Comparison of ENCODE assay signal across 8 mouse cellular contexts in genomic region chr9:102716481-102717163, GRCm38 (mm10). TPM values are rescaled to one million over a fixed set of nuclear protein-coding genes. Genes with fewer than 3 reads are reported as not detected.
DNase-seq lines count a peak whose midpoint lies in the region; ATAC-seq and TF ChIP-seq lines count a peak whose summit lies in the region.

Gene Amotl2, plus strand, starts transcription at chr9:102716672.

- no peak for TF ChIP-seq CTCF in lung, postnatal 0 days (IDR thresholded peaks at IDR 0.05)

- intact Hi-C loops in left cerebral cortex, postnatal 25 days (cut with DNase I) = loop anchor here (1.0 to 2.0 kb wide), 2 partner anchors 63 to 148 kb away; no protein-coding TSS in a partner anchor

- H3K36me3 ChIP-seq in lung, postnatal 0 days (ENCODE audit: insufficient read depth, low read length) = peaks cover 15% of the 10 kb centered on the region; the same call in 1 of the 2 replicates
- no peaks in the 10 kb centered on the region; the same call in 1 of the 2 replicates for H3K36me3 ChIP-seq in embryonic facial prominence, embryonic 11.5 days (replicated peaks; ENCODE audit: control insufficient read depth, insufficient read depth, low read depth, low read length)
- peaks cover 18% of the 10 kb centered on the region for H3K36me3 ChIP-seq in heart, embryonic 14.5 days (ENCODE audit: control insufficient read depth, insufficient read depth, low read length)

- H3K4me2 ChIP-seq in lung, postnatal 0 days (replicated peaks; ENCODE audit: low read depth, low read length) = peak within 1 kb of the TSS; percentile 72
- peak within 1 kb of the TSS; percentile 85 for H3K4me2 ChIP-seq in embryonic facial prominence, embryonic 11.5 days (ENCODE audit: low read depth, low read length)
- H3K4me2 ChIP-seq in heart, embryonic 14.5 days (ENCODE audit: low read length) = peak within 1 kb of the TSS; percentile 84

- H3K9me3 ChIP-seq in lung, postnatal 0 days (ENCODE audit: low read length) = no peaks in the 10 kb centered on the region
- no peaks in the 10 kb centered on the region for H3K9me3 ChIP-seq in embryonic facial prominence, embryonic 11.5 days (replicated peaks; ENCODE audit: control insufficient read depth, low read length)
- no peaks in the 10 kb centered on the region for H3K9me3 ChIP-seq in heart, embryonic 14.5 days (ENCODE audit: control insufficient read depth, low read length)

- H3K27me3 ChIP-seq in lung, postnatal 0 days (replicated peaks; ENCODE audit: insufficient read depth, low read length) = no peaks in the 10 kb centered on the region
- H3K27me3 ChIP-seq in embryonic facial prominence, embryonic 11.5 days (ENCODE audit: control insufficient read depth, insufficient read depth, low read length) = no peaks in the 10 kb centered on the region
- no peaks in the 10 kb centered on the region for H3K27me3 ChIP-seq in heart, embryonic 14.5 days (ENCODE audit: control insufficient read depth, insufficient read depth, low read length)

- 9% methylated on average over 21 of the region's 22 CpGs for whole genome bisulfite sequencing in lung, postnatal 0 days
- 1% methylated on average over 22 of the region's 22 CpGs for WGBS in embryonic facial prominence, embryonic 11.5 days
- WGBS in heart, embryonic 14.5 days = 6% methylated on average over 22 of the region's 22 CpGs

- H3K4me3 ChIP-seq in lung, postnatal 0 days (ENCODE audit: low read depth, low read length) = peak within 1 kb of the TSS; percentile 92
- peak within 1 kb of the TSS; percentile 95 for H3K4me3 ChIP-seq in embryonic facial prominence, embryonic 11.5 days (ENCODE audit: low read depth, low read length)
- peak within 1 kb of the TSS; percentile 84 to 97 for H3K4me3 ChIP-seq in heart, embryonic 14.5 days (ENCODE audit: control insufficient read depth in 1 of 2, insufficient read depth in 1 of 2, low read depth in 1 of 2, low read length in 2 of 2)

- TF ChIP-seq EP300 in lung, postnatal 0 days (IDR thresholded peaks at IDR 0.05) = 0 out of 2 replicates have a peak, but pooled peaks have one; percentile 10

- peak within 1 kb of the TSS; percentile 100 for H3K27ac ChIP-seq in lung, postnatal 0 days (ENCODE audit: low read length)
- peak within 1 kb of the TSS; percentile 97 for H3K27ac ChIP-seq in embryonic facial prominence, embryonic 11.5 days (replicated peaks; ENCODE audit: low read depth, low read length)
- peak within 1 kb of the TSS; percentile 97 to 100 for H3K27ac ChIP-seq in heart, embryonic 14.5 days (replicated peaks in 1 of 2; ENCODE audit: control insufficient read depth in 1 of 2, insufficient read depth in 1 of 2, low read depth in 2 of 2, low read length in 2 of 2)

- peaks cover 23% of the 10 kb centered on the region for H3K4me1 ChIP-seq in lung, postnatal 0 days (ENCODE audit: insufficient read depth, low read depth, low read length)
- H3K4me1 ChIP-seq in embryonic facial prominence, embryonic 11.5 days (ENCODE audit: control insufficient read depth, insufficient read depth, low read length) = peaks cover 16% of the 10 kb centered on the region
- peaks cover 32 to 50% of the 10 kb centered on the region in 2 experiments for H3K4me1 ChIP-seq in heart, embryonic 14.5 days (ENCODE audit: control insufficient read depth in 2 of 2, insufficient read depth in 2 of 2, low read length in 2 of 2)

- ATAC-seq in lung, postnatal 0 days = no peak
- no peak for ATAC-seq in embryonic facial prominence, embryonic 11.5 days (replicated peaks; ENCODE audit: insufficient number of reproducible peaks, low FRiP score, low TSS enrichment, low read depth)
- ATAC-seq in heart, embryonic 14.5 days (ENCODE audit: insufficient number of reproducible peaks, insufficient read depth, low FRiP score, low read depth) = no peak
- no peak for ATAC-seq in neutrophil, adult 5-6 weeks (ENCODE audit: extremely low read depth, insufficient number of reproducible peaks, low FRiP score, poor library complexity, severe bottlenecking)

- H3K9ac ChIP-seq in lung, postnatal 0 days (replicated peaks; ENCODE audit: low read depth) = peak within 1 kb of the TSS; percentile 100
- H3K9ac ChIP-seq in embryonic facial prominence, embryonic 11.5 days (replicated peaks; ENCODE audit: low read length) = peak within 1 kb of the TSS; percentile 98
- H3K9ac ChIP-seq in heart, embryonic 14.5 days (ENCODE audit: low read length) = peak within 1 kb of the TSS; percentile 100

- DNase-seq in lung, postnatal 0 days (ENCODE audit: low spot score) = no peak
- DNase-seq in lung, postnatal 25 days (ENCODE audit: low spot score) = no peak
- DNase-seq in embryonic facial prominence, embryonic 11.5 days (ENCODE audit: low spot score) = peak; percentile 40
- no peak for DNase-seq in left cerebral cortex, postnatal 25 days (ENCODE audit: low spot score in 2 of 2)
- DNase-seq in cerebellum, adult 11 months = no peak
- no peak for DNase-seq in right cerebral cortex, adult 2 months (ENCODE audit: low spot score in 2 of 2)

RNA-seq across cellular contexts. Expression of gene Amotl2, which starts in this region (rescaled TPM):
- 50.3 and 56.3 TPM in 2 replicates for polyA plus RNA-seq in lung, postnatal 0 days (2015; fragmentation: Nextera tagmentation; extraction: Ambion mirVana)
- 36.0 and 39.0 TPM in 2 replicates for polyA plus RNA-seq in embryonic facial prominence, embryonic 11.5 days (2014; fragmentation: Nextera tagmentation; extraction: Ambion mirVana)
- polyA plus RNA-seq in heart, embryonic 14.5 days (2014; fragmentation: Nextera tagmentation; extraction: Ambion mirVana) = 33.5 and 36.3 TPM in 2 replicates
- 10 to 100 TPM; 18.7 to 18.8 TPM for total RNA-seq in left cerebral cortex, postnatal 25 days (2021)
- 11.4 and 13.6 TPM in 2 replicates for total RNA-seq in neutrophil, adult 5-6 weeks (2017)
